Mouse (Mus musculus) spleen, adult 2 months (tissue): ENCODE data around the gene Synpo2.

ENCODE experiments used
- CTCF ChIP-seq: fragments of 200-500 bp; IDR thresholded peaks from 2 replicates; pipeline ENCODE4 v1.5.1; 2011; ENCODE audit warnings: mild to moderate bottlenecking, inconsistent platforms; ENCODE audit not compliant: insufficient read depth, insufficient read length, insufficient replicate concordance; ENCODE audit errors: extremely low read depth
- POLR2A ChIP-seq: fragments of 200-500 bp; IDR thresholded peaks from 2 replicates; pipeline ENCODE4 v1.6.1; 2011; ENCODE audit warnings: low read depth, low read length, inconsistent platforms

DNA sequence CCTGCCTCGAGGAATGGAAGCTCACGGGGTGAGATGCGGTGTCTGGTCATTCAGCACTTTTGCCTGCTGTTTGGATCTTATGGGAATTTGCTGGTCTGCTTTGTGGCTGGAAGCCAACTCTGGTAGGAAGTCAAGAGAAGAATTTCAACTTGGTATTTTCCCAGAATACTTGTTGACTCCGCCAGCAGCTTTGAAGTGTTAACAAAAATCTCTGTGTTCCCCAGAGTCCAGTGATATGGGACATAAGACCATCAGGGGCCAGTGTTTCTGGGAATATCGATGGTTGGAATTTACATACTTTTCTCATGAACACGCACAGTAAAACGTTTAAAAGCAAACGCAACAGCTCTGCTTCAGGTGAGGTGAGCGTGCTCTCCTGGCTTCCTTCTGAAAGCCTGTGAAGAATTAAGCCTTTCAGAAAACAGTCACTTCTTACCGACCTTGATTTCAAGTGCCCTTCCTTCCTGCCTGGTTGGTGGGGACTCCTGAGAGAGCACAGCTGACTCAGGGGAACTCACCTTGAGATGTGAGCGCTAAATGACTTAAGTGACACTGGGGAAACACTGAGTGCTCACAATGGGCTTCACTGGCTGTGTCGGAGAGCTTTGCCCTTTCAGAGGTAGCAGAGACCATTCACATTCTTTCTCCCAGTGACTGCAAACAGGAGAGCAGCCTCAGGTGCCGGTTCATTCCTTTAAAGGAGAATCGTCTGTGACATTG is 128.0 kb downstream of the Synpo2 start:
- TF ChIP-seq POLR2A (no peak), CTCF (no peak)
